Mouse (Mus musculus): ENCODE measurements at regions not wholly inside any gene's neighbourhood (a gene's known extent, or its start where the extent isn't known, plus 50 kb on each side); places are given as distances from the start of the nearest gene placed in this dataset.

DNA sequence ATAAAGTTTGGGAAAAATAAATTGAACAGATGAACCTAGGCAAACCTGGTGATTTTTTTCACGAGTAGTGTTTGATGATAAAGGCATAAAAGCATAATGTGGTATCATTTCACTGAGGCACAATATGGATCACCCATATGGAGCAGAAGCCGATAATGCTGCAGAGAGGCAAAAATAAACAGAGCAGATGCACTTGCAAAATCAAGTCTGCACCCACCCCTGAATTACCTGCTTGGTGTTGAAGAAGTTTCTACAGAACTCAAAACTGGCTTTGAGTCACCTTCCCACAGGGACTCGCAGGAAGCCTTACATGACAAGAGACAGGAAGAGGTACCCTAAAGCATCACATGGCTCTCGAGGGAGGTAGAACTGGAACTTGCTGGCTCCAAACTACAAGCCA lies 328.1 kb downstream of the Rnf144a start:
- H3K36me3 ChIP-seq (replicated peaks) = no peaks in the 10 kb centered on the region
- no peak for DNase-seq (ENCODE audit: extremely low spot score, low spot score)
- H3K9me3 ChIP-seq = no peaks in the 10 kb centered on the region
- H3K27ac ChIP-seq = no peak overlapping the region
- no peaks in the 10 kb centered on the region for H3K4me1 ChIP-seq
- no peaks in the 10 kb centered on the region for H3K27me3 ChIP-seq (ENCODE audit: poor library complexity, severe bottlenecking)
- 86% methylated on average over 4 of the region's 4 CpGs for WGBS
- no peak overlapping the region for H3K4me3 ChIP-seq

DNA sequence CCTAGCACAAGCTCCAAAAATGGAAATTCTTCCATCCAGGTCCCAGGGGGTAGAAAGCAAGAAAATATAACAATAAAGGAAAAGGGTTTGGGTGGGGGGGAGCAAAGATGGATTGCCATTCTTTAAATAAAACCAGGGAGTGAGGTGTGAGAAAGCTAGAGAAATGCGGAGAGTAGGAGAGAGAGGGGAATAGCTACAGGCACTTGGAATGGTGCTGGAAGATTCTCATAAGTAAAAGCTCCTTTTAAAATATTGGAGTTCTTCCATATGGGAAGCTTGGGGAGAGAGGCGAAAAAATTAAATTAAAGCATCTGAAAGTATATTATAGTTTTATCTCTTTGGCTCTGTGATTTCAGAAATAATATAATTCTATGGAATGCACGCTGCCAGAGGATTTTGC lies 328.6 kb downstream of the Rnf144a start:
- Histone ChIP-seq H3K4me3 (no peak overlapping the region), H3K36me3 (replicated peaks) (no peaks in the 10 kb centered on the region), H3K27me3 (ENCODE audit: poor library complexity, severe bottlenecking) (no peaks in the 10 kb centered on the region), H3K9me3 (no peaks in the 10 kb centered on the region), H3K4me1 (no peaks in the 10 kb centered on the region), H3K27ac (no peak overlapping the region)
- no peak for DNase-seq (ENCODE audit: extremely low spot score, low spot score)
- 91% methylated on average over 3 of the region's 3 CpGs for WGBS

DNA sequence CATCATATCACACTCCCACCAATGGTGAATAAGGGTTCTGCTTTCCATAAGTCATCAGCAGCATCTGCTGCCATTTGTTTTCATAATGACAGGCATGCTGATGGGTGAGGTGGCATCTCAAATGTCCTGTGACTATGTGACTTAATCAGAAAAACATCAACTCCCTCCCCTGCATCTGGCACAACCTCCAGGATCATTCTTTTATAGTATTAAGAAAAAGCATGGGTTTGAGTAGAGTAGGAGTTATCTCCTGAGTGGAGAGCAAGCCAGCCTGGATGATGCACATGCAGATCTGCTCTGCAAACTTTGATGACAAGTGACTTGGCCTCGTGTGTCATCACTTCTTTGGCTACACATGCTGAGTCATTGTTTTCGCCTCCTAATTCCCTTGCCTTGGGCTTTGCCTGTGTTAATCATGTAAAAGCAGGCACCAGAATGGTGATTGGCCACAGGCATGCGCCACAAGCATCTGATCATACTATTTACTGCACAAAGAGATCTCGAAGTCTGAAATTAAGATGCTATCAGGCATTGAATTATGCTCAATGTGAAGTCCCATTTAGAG lies 335.9 kb downstream of the Rnf144a start:
- H3K27me3 ChIP-seq (ENCODE audit: poor library complexity, severe bottlenecking) = no peaks in the 10 kb centered on the region
- H3K9me3 ChIP-seq = no peaks in the 10 kb centered on the region
- peaks cover 9% of the 10 kb centered on the region for H3K4me1 ChIP-seq
- DNase-seq (ENCODE audit: extremely low spot score, low spot score) = no peak
- 67% methylated on average over 4 of the region's 4 CpGs for WGBS
- no peak overlapping the region for H3K27ac ChIP-seq
- H3K4me3 ChIP-seq = no peak overlapping the region
- H3K36me3 ChIP-seq (replicated peaks) = no peaks in the 10 kb centered on the region

DNA sequence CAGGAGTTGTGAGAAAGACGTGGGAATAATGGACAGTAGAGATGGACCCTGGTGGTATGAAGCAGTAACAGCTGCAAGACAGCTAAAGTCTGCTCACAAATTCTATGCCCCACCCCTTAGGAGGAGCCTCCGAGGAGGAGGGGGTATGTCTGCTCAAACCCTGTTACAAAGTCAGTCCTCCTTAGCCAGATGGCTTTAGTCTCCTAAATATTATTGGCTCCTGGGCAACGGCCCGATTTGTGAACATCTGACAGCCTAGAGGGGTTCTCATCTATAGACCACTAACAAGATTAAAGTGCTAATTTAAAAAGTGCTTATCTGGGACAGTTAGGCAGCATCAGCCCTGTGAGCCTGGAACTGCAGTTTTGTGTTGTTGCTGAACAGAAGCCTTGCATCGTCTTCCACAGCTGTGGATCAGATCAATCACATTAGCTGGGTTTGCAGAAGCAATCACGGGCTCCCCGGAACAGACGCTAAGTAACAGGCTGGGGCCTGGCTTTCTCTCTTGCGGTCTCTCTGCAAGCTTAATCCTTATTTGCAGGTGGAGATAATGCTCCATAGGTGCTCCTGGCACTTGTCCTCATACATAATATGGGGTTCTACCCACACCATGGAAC lies 339.3 kb downstream of the Rnf144a start:
- 27% methylated on average over 9 of the region's 9 CpGs for WGBS
- H3K4me3 ChIP-seq = no peak overlapping the region
- no peaks in the 10 kb centered on the region for H3K36me3 ChIP-seq (replicated peaks)
- no peak for DNase-seq (ENCODE audit: extremely low spot score, low spot score)
- H3K4me1 ChIP-seq = peaks cover 9% of the 10 kb centered on the region
- H3K9me3 ChIP-seq = no peaks in the 10 kb centered on the region
- H3K27me3 ChIP-seq (ENCODE audit: poor library complexity, severe bottlenecking) = no peaks in the 10 kb centered on the region; the same call in 1 of the 2 replicates
- H3K27ac ChIP-seq = no peak overlapping the region

DNA sequence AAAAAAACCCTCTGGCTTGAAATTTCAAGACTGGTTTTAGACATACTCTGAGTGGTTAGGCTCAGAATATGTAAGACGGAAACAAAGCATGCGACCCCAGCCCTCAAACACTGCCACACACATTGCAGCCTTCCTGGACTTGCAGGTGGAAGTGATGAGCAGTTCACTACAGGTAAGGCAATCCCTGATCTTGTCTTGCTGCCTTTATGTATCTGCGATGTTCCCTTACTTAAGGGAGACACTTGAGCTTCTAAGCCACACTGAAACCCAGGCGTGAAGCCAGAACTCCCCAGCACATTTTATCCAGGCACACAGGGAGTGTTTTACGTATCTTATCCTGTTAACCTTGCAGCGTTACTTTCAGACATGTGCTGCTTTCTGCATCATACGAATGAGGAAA lies 342.9 kb downstream of the Rnf144a start:
- H3K9me3 ChIP-seq = no peaks in the 10 kb centered on the region
- H3K27ac ChIP-seq = no peak overlapping the region
- WGBS = 90% methylated on average over 7 of the region's 7 CpGs
- H3K36me3 ChIP-seq (replicated peaks) = no peaks in the 10 kb centered on the region
- peaks cover 21% of the 10 kb centered on the region for H3K4me1 ChIP-seq
- DNase-seq (ENCODE audit: extremely low spot score, low spot score) = peak; percentile 8
- peaks cover 32% of the 10 kb centered on the region for H3K27me3 ChIP-seq (ENCODE audit: poor library complexity, severe bottlenecking)
- no peak overlapping the region for H3K4me3 ChIP-seq

DNA sequence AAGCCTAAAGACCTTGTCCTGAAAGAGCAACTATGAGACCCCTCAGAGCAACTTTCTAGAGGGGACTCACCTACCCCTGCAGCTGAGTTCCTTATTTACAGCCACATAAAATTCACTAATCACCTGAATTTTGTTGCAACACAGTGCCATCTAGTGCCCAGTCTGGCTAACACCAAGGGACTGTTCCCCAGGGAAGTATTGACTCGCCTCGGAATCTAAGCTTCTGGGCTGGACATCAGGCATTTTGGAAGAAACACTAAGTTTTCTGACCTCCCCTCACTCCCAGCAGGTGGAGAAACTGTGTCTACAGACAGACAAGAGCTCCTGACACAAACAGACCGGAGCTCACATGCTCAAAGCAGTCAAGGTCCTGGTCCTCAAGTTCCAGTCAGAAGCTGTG lies 343.4 kb downstream of the Rnf144a start:
- Histone ChIP-seq H3K36me3 (replicated peaks) (no peaks in the 10 kb centered on the region), H3K9me3 (no peaks in the 10 kb centered on the region), H3K27me3 (ENCODE audit: poor library complexity, severe bottlenecking) (peaks cover 33% of the 10 kb centered on the region), H3K27ac (no peak overlapping the region), H3K4me3 (no peak overlapping the region), H3K4me1 (peaks cover 21% of the 10 kb centered on the region)
- DNase-seq (ENCODE audit: extremely low spot score, low spot score) = peak; percentile 49
- 14% methylated on average over 3 of the region's 3 CpGs for WGBS

DNA sequence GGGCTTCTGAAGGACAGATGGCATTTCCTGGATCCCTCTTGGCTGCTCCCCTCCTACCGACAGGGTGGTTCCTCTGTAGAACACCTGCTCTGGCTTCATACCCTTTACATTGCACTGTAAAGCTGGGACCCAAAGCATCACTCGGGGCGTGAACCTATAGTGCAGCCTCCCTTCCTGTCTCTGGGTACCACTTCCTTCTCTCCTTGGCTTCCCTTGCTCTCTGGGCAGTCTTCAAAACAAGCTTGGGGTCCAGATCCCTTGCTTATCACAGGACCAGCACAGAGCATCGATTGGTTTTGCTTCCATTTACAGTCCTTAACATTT lies 346.4 kb downstream of the Rnf144a start:
- DNase-seq (ENCODE audit: extremely low spot score, low spot score) = no peak
- 36% methylated on average over 4 of the region's 4 CpGs for WGBS
- peaks cover 12% of the 10 kb centered on the region for H3K4me1 ChIP-seq
- H3K9me3 ChIP-seq = no peaks in the 10 kb centered on the region
- peak overlapping the region; percentile 40; the same call in 1 of the 2 replicates for H3K4me3 ChIP-seq
- H3K27ac ChIP-seq = peak overlapping the region; percentile 57; the same call in 1 of the 2 replicates
- peaks cover 33% of the 10 kb centered on the region for H3K27me3 ChIP-seq (ENCODE audit: poor library complexity, severe bottlenecking)
- H3K36me3 ChIP-seq (replicated peaks) = no peaks in the 10 kb centered on the region

DNA sequence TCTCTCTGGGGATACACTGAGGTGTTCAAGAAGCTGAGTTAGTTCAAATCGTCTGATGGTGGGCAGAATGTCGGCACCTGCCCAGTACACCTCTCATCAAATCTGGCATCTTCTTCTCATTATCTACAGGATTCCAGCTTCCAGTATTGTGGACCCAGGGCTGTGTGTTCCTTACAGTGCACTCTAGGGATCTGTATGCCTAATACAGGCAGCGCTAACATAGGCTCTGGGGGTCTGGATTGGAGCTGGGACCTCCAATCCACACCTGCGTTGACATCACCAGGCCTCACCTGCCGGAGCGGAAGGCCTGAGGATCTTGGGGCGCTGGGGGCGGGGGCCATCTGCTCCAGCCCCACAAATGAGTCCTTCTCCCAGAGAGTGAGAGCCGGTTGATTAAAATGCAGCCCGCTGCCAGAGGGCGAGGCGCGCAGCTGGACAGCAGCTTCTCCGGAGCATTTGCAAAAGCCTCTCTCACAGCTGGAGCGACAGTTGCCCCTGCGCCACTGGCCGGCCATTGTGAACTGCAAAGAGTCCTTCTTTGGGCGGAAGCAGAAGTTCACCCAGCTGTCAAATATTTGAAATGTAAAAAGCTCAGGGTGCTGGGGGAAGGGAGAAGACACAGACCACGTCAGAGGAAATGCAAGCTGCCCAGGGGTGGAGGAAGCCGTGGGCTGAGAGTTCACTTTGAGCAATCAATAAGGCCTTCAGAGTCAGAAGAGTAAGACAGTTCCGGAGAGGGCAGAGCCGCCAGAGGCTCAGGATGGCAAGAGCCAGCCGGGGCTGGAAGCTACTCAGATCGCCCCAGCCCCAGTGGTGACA lies 347.0 kb downstream of the Rnf144a start:
- peak overlapping the region; percentile 40 for H3K4me3 ChIP-seq
- no peaks in the 10 kb centered on the region for H3K36me3 ChIP-seq (replicated peaks)
- H3K4me1 ChIP-seq = peaks cover 12% of the 10 kb centered on the region
- 6% methylated on average over 24 of the region's 24 CpGs for WGBS
- peak; percentile 41 for DNase-seq (ENCODE audit: extremely low spot score, low spot score)
- H3K27ac ChIP-seq = peak overlapping the region; percentile 57; the same call in 1 of the 2 replicates
- no peaks in the 10 kb centered on the region for H3K9me3 ChIP-seq
- H3K27me3 ChIP-seq (ENCODE audit: poor library complexity, severe bottlenecking) = peaks cover 33% of the 10 kb centered on the region

DNA sequence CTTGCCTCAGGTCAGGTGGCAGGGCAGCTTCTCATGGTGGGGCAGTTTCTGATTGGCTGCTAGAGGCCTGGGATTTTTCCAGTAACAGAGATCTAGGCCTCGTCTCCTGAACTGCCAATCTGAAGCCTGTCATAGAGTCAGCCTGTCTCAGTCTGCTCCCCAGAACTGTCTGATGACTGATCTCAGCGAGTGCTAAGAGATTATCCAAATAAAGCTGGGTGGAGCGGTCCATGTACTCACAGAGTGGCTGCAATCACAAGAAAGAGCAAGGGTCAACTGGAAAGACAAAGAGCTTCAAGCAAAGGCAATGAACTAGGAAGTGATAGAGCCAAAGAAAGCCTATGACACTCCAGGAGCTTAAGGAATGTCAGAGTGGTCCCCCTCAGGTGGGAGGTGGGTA lies 354.7 kb downstream of the Rnf144a start:
- Histone ChIP-seq H3K27me3 (ENCODE audit: poor library complexity, severe bottlenecking) (no peaks in the 10 kb centered on the region), H3K9me3 (no peaks in the 10 kb centered on the region), H3K27ac (no peak overlapping the region), H3K4me3 (no peak overlapping the region), H3K36me3 (replicated peaks) (no peaks in the 10 kb centered on the region), H3K4me1 (peaks cover 6% of the 10 kb centered on the region)
- WGBS = 53% methylated on average over 3 of the region's 3 CpGs
- DNase-seq (ENCODE audit: extremely low spot score, low spot score) = no peak

DNA sequence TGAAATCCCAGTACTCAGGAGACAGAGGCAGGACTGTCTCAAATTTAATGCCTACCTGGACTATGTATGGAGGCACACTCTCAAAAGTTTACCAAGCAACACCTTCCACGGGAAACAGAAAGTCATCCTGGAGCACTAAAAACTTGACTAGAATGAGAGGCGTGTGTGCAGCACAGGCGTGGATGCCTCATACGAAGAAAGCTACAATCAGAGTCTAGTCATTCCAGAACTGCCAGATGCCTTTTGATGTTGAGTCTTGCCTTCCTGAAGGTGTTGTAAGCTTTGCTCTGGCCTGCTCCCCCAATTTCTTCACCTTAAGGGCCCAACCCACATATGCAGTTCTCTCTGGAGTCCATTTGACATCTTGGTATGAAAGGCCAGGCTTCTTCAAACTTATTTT lies 356.0 kb downstream of the Rnf144a start:
- 96% methylated on average over 4 of the region's 4 CpGs for WGBS
- no peak for DNase-seq (ENCODE audit: extremely low spot score, low spot score)
- Histone ChIP-seq H3K27me3 (ENCODE audit: poor library complexity, severe bottlenecking) (no peaks in the 10 kb centered on the region), H3K4me1 (peaks cover 6% of the 10 kb centered on the region), H3K27ac (no peak overlapping the region), H3K4me3 (no peak overlapping the region), H3K36me3 (replicated peaks) (no peaks in the 10 kb centered on the region), H3K9me3 (no peaks in the 10 kb centered on the region)

DNA sequence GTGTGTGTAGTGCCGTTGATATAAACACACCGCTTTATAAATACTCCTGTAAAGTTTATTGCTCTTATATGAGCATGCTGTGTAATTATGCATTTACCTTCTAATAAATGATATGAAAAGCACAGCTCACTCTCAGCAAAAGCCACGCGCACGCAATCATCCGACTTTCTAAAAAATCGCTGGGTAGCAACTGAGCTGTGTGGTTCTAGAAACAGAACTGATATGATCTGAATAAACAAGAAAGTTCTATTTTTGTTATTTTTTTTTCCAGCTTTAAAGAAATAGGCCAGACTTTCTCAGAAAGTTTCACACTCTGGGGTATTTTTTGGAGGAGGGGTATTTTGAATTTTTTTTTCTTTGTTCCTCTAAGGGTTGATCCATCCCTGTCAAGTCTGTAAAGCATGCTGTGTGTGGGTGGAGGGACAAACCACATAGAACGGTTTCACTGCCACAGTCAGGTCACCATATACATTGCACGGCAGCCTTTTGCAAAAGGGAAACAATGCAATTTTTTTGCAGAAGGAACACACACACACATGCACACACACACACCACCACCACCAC lies 357.5 kb downstream of the Rnf144a start:
- Histone ChIP-seq H3K9me3 (no peaks in the 10 kb centered on the region), H3K4me3 (no peak overlapping the region), H3K27ac (no peak overlapping the region), H3K27me3 (ENCODE audit: poor library complexity, severe bottlenecking) (no peaks in the 10 kb centered on the region), H3K4me1 (peaks cover 6% of the 10 kb centered on the region), H3K36me3 (replicated peaks) (no peaks in the 10 kb centered on the region)
- 92% methylated on average over 9 of the region's 9 CpGs for WGBS
- no peak for DNase-seq (ENCODE audit: extremely low spot score, low spot score)

DNA sequence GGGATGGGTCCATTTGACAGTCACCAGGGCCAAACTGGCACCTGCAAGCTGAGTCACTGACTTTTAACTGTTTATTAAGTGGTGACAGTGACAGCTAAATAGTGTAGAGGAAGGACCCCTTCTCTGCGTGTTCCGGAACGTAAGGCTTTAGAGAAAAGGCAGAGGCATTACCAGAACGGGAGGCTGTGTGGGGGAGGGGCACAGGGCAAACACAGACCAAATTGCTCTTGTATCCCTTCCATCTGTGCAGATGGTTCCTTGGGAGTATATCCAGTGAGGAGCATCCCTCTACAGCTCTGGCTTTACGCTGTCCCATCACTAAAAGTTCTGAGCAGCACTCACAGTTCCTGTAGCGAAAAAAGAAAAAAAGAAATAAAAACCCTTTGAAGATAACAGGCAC lies 368.1 kb downstream of the Rnf144a start:
- Histone ChIP-seq H3K4me3 (no peak overlapping the region), H3K4me1 (no peaks in the 10 kb centered on the region), H3K36me3 (replicated peaks) (no peaks in the 10 kb centered on the region), H3K27ac (no peak overlapping the region), H3K27me3 (ENCODE audit: poor library complexity, severe bottlenecking) (no peaks in the 10 kb centered on the region), H3K9me3 (no peaks in the 10 kb centered on the region)
- WGBS = 87% methylated on average over 6 of the region's 6 CpGs
- no peak for DNase-seq (ENCODE audit: extremely low spot score, low spot score)

DNA sequence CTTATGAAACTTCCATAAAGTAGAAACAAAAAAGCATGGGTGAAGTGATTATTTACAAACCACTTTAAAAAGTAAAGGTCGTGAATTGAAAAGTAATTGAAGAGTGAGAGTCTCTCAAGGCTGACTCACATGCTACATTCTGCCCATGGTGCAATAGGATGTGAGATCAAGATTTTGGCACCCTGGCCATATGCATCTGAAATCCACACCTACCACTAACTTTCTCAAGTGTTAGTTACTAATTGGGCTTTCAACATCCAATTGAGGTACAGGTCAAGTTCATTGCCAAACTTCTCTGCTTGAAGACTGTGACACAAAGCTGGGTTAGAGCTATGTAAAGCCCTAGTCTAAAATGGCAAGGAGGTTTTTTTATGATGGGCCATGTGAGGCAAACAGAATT lies 369.7 kb downstream of the Rnf144a start:
- Histone ChIP-seq H3K27me3 (ENCODE audit: poor library complexity, severe bottlenecking) (no peaks in the 10 kb centered on the region), H3K4me1 (no peaks in the 10 kb centered on the region), H3K4me3 (no peak overlapping the region), H3K27ac (no peak overlapping the region), H3K36me3 (replicated peaks) (no peaks in the 10 kb centered on the region), H3K9me3 (no peaks in the 10 kb centered on the region)
- DNase-seq (ENCODE audit: extremely low spot score, low spot score) = no peak
- WGBS = 94% methylated on average over 1 of the region's 1 CpGs

All from forebrain, embryonic 10.5 days (tissue).